Mouse (Mus musculus) liver, embryonic 16.5 days (tissue): ENCODE measurements around the gene G430095P16Rik. TPM values are rescaled to one million over a fixed set of nuclear protein-coding genes. Genes with fewer than 3 reads are reported as not detected.

ENCODE experiments used
- ATAC-seq: fragments of 200-750 bp; cut with Nextera tagmentation; 2 replicates; pipeline ENCODE4 v1.8.0; 2017; ENCODE audit warnings: low read depth, mild to moderate bottlenecking, moderate number of reproducible peaks, moderate library complexity
- H3K27ac ChIP-seq: fragments of 300-500 bp; sonication (generic); 2 replicates; pipeline ENCODE4 v1.5.1; 2014; ENCODE audit warnings: mild to moderate bottlenecking, low read length
- H3K27me3 ChIP-seq: fragments of 300-500 bp; sonication (generic); 2 replicates; pipeline ENCODE4 v1.6.1; 2014; ENCODE audit warnings: low read depth, low read length, mixed read lengths; ENCODE audit not compliant: control insufficient read depth, insufficient read depth
- H3K36me3 ChIP-seq: fragments of 300-500 bp; sonication (generic); 2 replicates; pipeline ENCODE4 v1.6.1; 2014; ENCODE audit warnings: mild to moderate bottlenecking; ENCODE audit not compliant: control insufficient read depth, insufficient read depth
- H3K4me1 ChIP-seq: fragments of 300-500 bp; sonication (generic); 2 replicates; pipeline ENCODE4 v1.6.1; 2014; ENCODE audit warnings: low read depth, low read length, mixed read lengths; ENCODE audit not compliant: control insufficient read depth
- H3K4me2 ChIP-seq: fragments of 300-500 bp; sonication (generic); 2 replicates; pipeline ENCODE4 v1.6.1; 2014; ENCODE audit warnings: low read depth, low read length, mixed read lengths
- H3K4me3 ChIP-seq: fragments of 300-500 bp; sonication (generic); 2 replicates; pipeline ENCODE4 v1.5.1; 2014; ENCODE audit warnings: low read depth, mild to moderate bottlenecking, low read length
- H3K9ac ChIP-seq: fragments of 300-500 bp; sonication (generic); 2 replicates; pipeline ENCODE4 v1.6.1; 2014; ENCODE audit warnings: low read depth, low read length
- H3K9me3 ChIP-seq: fragments of 300-500 bp; sonication (generic); replicated peaks from 2 replicates; pipeline ENCODE4 v1.6.1; 2016; ENCODE audit warnings: low read length; ENCODE audit not compliant: control insufficient read depth
- WGBS: fragments of 180-500 bp; shearing (Covaris S2); extraction: QIAGEN DNeasy Blood & Tissue Kit; methylation state at CpG from one replicate; pipeline ENCODE4 v1.1.7; 2014; ENCODE audit not compliant: insufficient replicate concordance; 5-methylcytosine and 5-hydroxymethylcytosine counted together
- polyA plus RNA-seq: library from polyadenylated mRNA; unstranded; fragments of >200 nt; fragmentation: Nextera tagmentation; extraction: Ambion mirVana; gene quantifications from 2 replicates; pipeline ENCODE4 v1.2.1, GENCODE M21; 2015

Gene G430095P16Rik
- polyA plus RNA-seq, 1 experiment from 2014 or later = 7.0 TPM

- 51% methylated on average over 10 of the region's 10 CpGs for WGBS
- peak overlapping the region; percentile 92 for H3K4me2 ChIP-seq
- ATAC-seq = no peak
- peak overlapping the region; percentile 66 for H3K4me3 ChIP-seq
- no peaks in the 10 kb centered on the region for H3K36me3 ChIP-seq
- H3K27me3 ChIP-seq = no peaks in the 10 kb centered on the region
- peaks cover 91% of the 10 kb centered on the region for H3K4me1 ChIP-seq
- peak overlapping the region; percentile 81 for H3K9ac ChIP-seq
- H3K27ac ChIP-seq = peak overlapping the region; percentile 94
- no peaks in the 10 kb centered on the region for H3K9me3 ChIP-seq
These were observed 2.6 kb downstream of the G430095P16Rik start for GRCm38 (mm10) chr8:84725246-84725940.

GRCm38 (mm10) chr8:84725941-84726259 is 3.1 kb downstream of the G430095P16Rik start:
- peak overlapping the region; percentile 66; the same call in 1 of the 2 replicates for H3K4me3 ChIP-seq
- H3K4me1 ChIP-seq = peaks cover 95% of the 10 kb centered on the region
- H3K27me3 ChIP-seq = no peaks in the 10 kb centered on the region
- H3K36me3 ChIP-seq = no peaks in the 10 kb centered on the region
- H3K9ac ChIP-seq = peak overlapping the region; percentile 81
- peak overlapping the region; percentile 94 for H3K27ac ChIP-seq
- WGBS = 20% methylated on average over 3 of the region's 3 CpGs
- H3K9me3 ChIP-seq = no peaks in the 10 kb centered on the region
- no peak for ATAC-seq
- H3K4me2 ChIP-seq = peak overlapping the region; percentile 92

- Histone ChIP-seq H3K36me3 (no peaks in the 10 kb centered on the region), H3K4me3 (no peak overlapping the region), H3K27ac (peak overlapping the region; percentile 98), H3K4me1 (peaks cover 98% of the 10 kb centered on the region), H3K27me3 (no peaks in the 10 kb centered on the region), H3K9me3 (no peaks in the 10 kb centered on the region), H3K4me2 (no peak overlapping the region), H3K9ac (0 out of 2 replicates have a peak overlapping the region, but pooled peaks have one; percentile 0)
- ATAC-seq = no peak
- 67% methylated on average over 3 of the region's 3 CpGs for WGBS
These were observed 5.7 kb downstream of the G430095P16Rik start for GRCm38 (mm10) chr8:84728474-84728873.

GRCm38 (mm10) chr8:84729921-84730362 is 7.1 kb downstream of the G430095P16Rik start:
- H3K4me3 ChIP-seq = peak overlapping the region; percentile 37
- peaks cover 83% of the 10 kb centered on the region for H3K4me1 ChIP-seq

GRCm38 (mm10) chr8:84730541-84731370 is 7.9 kb downstream of the G430095P16Rik start:
- H3K9ac ChIP-seq = peak overlapping the region; percentile 78
- WGBS = 16% methylated on average over 9 of the region's 9 CpGs

More at GRCm38 (mm10) chr8:84729921-84730362, 7.1 kb downstream of the G430095P16Rik start:
- whole genome bisulfite sequencing = 83% methylated on average over 16 of the region's 16 CpGs
- Histone ChIP-seq H3K9ac (peak overlapping the region; percentile 65), H3K36me3 (no peaks in the 10 kb centered on the region), H3K27ac (peak overlapping the region; percentile 98), H3K27me3 (no peaks in the 10 kb centered on the region), H3K9me3 (no peaks in the 10 kb centered on the region), H3K4me2 (peak overlapping the region; percentile 58)
- ATAC-seq = no peak

GRCm38 (mm10) chr8:84731371-84732177 is 8.8 kb downstream of the G430095P16Rik start:
- Histone ChIP-seq H3K4me1 (peaks cover 67% of the 10 kb centered on the region), H3K27me3 (no peaks in the 10 kb centered on the region), H3K9me3 (no peaks in the 10 kb centered on the region), H3K27ac (peak overlapping the region; percentile 98), H3K4me2 (peak overlapping the region; percentile 58), H3K4me3 (peak overlapping the region; percentile 37), H3K36me3 (no peaks in the 10 kb centered on the region), H3K9ac (peak overlapping the region; percentile 78)
- 54% methylated on average over 11 of the region's 11 CpGs for WGBS
- no peak for ATAC-seq

More at GRCm38 (mm10) chr8:84730541-84731370, 7.9 kb downstream of the G430095P16Rik start:
- Histone ChIP-seq H3K27me3 (no peaks in the 10 kb centered on the region), H3K9me3 (no peaks in the 10 kb centered on the region), H3K4me3 (peak overlapping the region; percentile 37), H3K4me2 (peak overlapping the region; percentile 58), H3K4me1 (peaks cover 75% of the 10 kb centered on the region), H3K27ac (peak overlapping the region; percentile 98), H3K36me3 (no peaks in the 10 kb centered on the region)
- ATAC-seq = peak; percentile 93

- Histone ChIP-seq H3K4me1 (peaks cover 60% of the 10 kb centered on the region), H3K9me3 (no peaks in the 10 kb centered on the region), H3K27ac (peak overlapping the region; percentile 98), H3K27me3 (no peaks in the 10 kb centered on the region), H3K4me3 (no peak overlapping the region), H3K36me3 (no peaks in the 10 kb centered on the region), H3K9ac (0 out of 2 replicates have a peak overlapping the region, but pooled peaks have one; percentile 78), H3K4me2 (no peak overlapping the region)
- ATAC-seq = no peak
- 76% methylated on average over 5 of the region's 5 CpGs for WGBS
These were observed 9.7 kb downstream of the G430095P16Rik start for GRCm38 (mm10) chr8:84732545-84732944.

- Histone ChIP-seq H3K9me3 (no peaks in the 10 kb centered on the region), H3K4me3 (no peak overlapping the region), H3K27ac (no peak overlapping the region), H3K9ac (no peak overlapping the region), H3K4me2 (no peak overlapping the region), H3K36me3 (no peaks in the 10 kb centered on the region), H3K27me3 (no peaks in the 10 kb centered on the region), H3K4me1 (peaks cover 60% of the 10 kb centered on the region)
- no peak for ATAC-seq
- 62% methylated on average over 6 of the region's 6 CpGs for WGBS
These were observed 10.2 kb downstream of the G430095P16Rik start for GRCm38 (mm10) chr8:84732996-84733395.
